Mouse (Mus musculus): ENCODE data around the gene Pde2a. TPM values are rescaled to one million over a fixed set of nuclear protein-coding genes. Genes with fewer than 3 reads are reported as not detected.
A peak's percentile ranks its signal among the peaks of the same experiment; 100 is the strongest.

The Pde2a gene
- polyA plus RNA-seq, 1 experiment from 2014 or later, result 46.5 TPM

- peak; percentile 11; the same call in 1 of the 2 replicates for ATAC-seq (ENCODE audit: low FRiP score, low TSS enrichment)
- H3K9me3 ChIP-seq (ENCODE audit: low read length), result no peaks in the 10 kb centered on the region
- H3K4me1 ChIP-seq (ENCODE audit: insufficient read depth, low read length), result peaks cover 37% of the 10 kb centered on the region
- peaks cover 31% of the 10 kb centered on the region for H3K36me3 ChIP-seq (ENCODE audit: insufficient read depth, low read length)
- 73% methylated on average over 2 of the region's 2 CpGs for WGBS
- H3K4me3 ChIP-seq (ENCODE audit: low read length), result peak overlapping the region; percentile 48
- peak overlapping the region; percentile 98 for H3K27ac ChIP-seq (ENCODE audit: low read length)
- peak overlapping the region; percentile 49 for H3K4me2 ChIP-seq (replicated peaks; ENCODE audit: low read depth, low read length)
- no peaks in the 10 kb centered on the region for H3K27me3 ChIP-seq (ENCODE audit: insufficient read depth, low read length)
- peak overlapping the region; percentile 67 for H3K9ac ChIP-seq (replicated peaks; ENCODE audit: low read length)
Measured at GRCm38 (mm10) chr7:101395471-101395870, 26.0 kb upstream of the Pde2a start.

- Histone ChIP-seq H3K36me3 (ENCODE audit: insufficient read depth, low read length) (peaks cover 48% of the 10 kb centered on the region), H3K27ac (ENCODE audit: low read length) (no peak overlapping the region), H3K4me3 (ENCODE audit: low read length) (no peak overlapping the region), H3K9ac (replicated peaks; ENCODE audit: low read length) (no peak overlapping the region), H3K27me3 (ENCODE audit: insufficient read depth, low read length) (no peaks in the 10 kb centered on the region), H3K4me2 (replicated peaks; ENCODE audit: low read depth, low read length) (no peak overlapping the region), H3K9me3 (ENCODE audit: low read length) (no peaks in the 10 kb centered on the region), H3K4me1 (ENCODE audit: insufficient read depth, low read length) (peaks cover 25% of the 10 kb centered on the region)
- no peak for ATAC-seq (ENCODE audit: low FRiP score, low TSS enrichment)
- WGBS, result 93% methylated on average over 4 of the region's 4 CpGs
Measured at GRCm38 (mm10) chr7:101397175-101397574, 24.3 kb upstream of the Pde2a start.

- Histone ChIP-seq H3K27me3 (ENCODE audit: insufficient read depth, low read length) (no peaks in the 10 kb centered on the region), H3K9me3 (ENCODE audit: low read length) (no peaks in the 10 kb centered on the region), H3K9ac (replicated peaks; ENCODE audit: low read length) (no peak overlapping the region), H3K4me1 (ENCODE audit: insufficient read depth, low read length) (no peaks in the 10 kb centered on the region), H3K4me3 (ENCODE audit: low read length) (no peak overlapping the region), H3K27ac (ENCODE audit: low read length) (no peak overlapping the region), H3K36me3 (ENCODE audit: insufficient read depth, low read length) (peaks cover 72% of the 10 kb centered on the region), H3K4me2 (replicated peaks; ENCODE audit: low read depth, low read length) (no peak overlapping the region)
- WGBS, result 90% methylated on average over 7 of the region's 7 CpGs
- ATAC-seq (ENCODE audit: low FRiP score, low TSS enrichment), result no peak
Measured at GRCm38 (mm10) chr7:101401510-101401909, 20.0 kb upstream of the Pde2a start.

GRCm38 (mm10) chr7:101403831-101404230 lies 17.7 kb upstream of the Pde2a start:
- Histone ChIP-seq H3K9me3 (ENCODE audit: low read length) (no peaks in the 10 kb centered on the region), H3K4me1 (ENCODE audit: insufficient read depth, low read length) (no peaks in the 10 kb centered on the region), H3K36me3 (ENCODE audit: insufficient read depth, low read length) (peaks cover 68% of the 10 kb centered on the region), H3K4me3 (ENCODE audit: low read length) (no peak overlapping the region), H3K9ac (replicated peaks; ENCODE audit: low read length) (no peak overlapping the region), H3K4me2 (replicated peaks; ENCODE audit: low read depth, low read length) (no peak overlapping the region), H3K27me3 (ENCODE audit: insufficient read depth, low read length) (no peaks in the 10 kb centered on the region), H3K27ac (ENCODE audit: low read length) (no peak overlapping the region)
- no peak for ATAC-seq (ENCODE audit: low FRiP score, low TSS enrichment)
- WGBS, result 98% methylated on average over 5 of the region's 5 CpGs

GRCm38 (mm10) chr7:101410267-101410936 lies 11.1 kb upstream of the Pde2a start, which contains the start of gene Gm45837:
TSS of gene Gm45837 (plus strand) at chr7:101410886.
- Histone ChIP-seq H3K27ac (ENCODE audit: low read length) (no peak within 1 kb of the TSS), H3K4me1 (ENCODE audit: insufficient read depth, low read length) (peaks cover 17% of the 10 kb centered on the region), H3K9ac (replicated peaks; ENCODE audit: low read length) (no peak within 1 kb of the TSS), H3K27me3 (ENCODE audit: insufficient read depth, low read length) (no peaks in the 10 kb centered on the region), H3K36me3 (ENCODE audit: insufficient read depth, low read length) (peaks cover 33% of the 10 kb centered on the region), H3K4me3 (ENCODE audit: low read length) (no peak within 1 kb of the TSS), H3K4me2 (replicated peaks; ENCODE audit: low read depth, low read length) (no peak within 1 kb of the TSS), H3K9me3 (ENCODE audit: low read length) (no peaks in the 10 kb centered on the region)
- no peak for ATAC-seq (ENCODE audit: low FRiP score, low TSS enrichment)
- WGBS, result 63% methylated on average over 11 of the region's 11 CpGs

GRCm38 (mm10) chr7:101412796-101413195 lies 8.7 kb upstream of the Pde2a start:
- Histone ChIP-seq H3K36me3 (ENCODE audit: insufficient read depth, low read length) (peaks cover 21% of the 10 kb centered on the region), H3K27ac (ENCODE audit: low read length) (no peak overlapping the region), H3K27me3 (ENCODE audit: insufficient read depth, low read length) (peaks cover 4% of the 10 kb centered on the region; the same call in 1 of the 2 replicates), H3K9me3 (ENCODE audit: low read length) (no peaks in the 10 kb centered on the region), H3K4me3 (ENCODE audit: low read length) (no peak overlapping the region), H3K4me2 (replicated peaks; ENCODE audit: low read depth, low read length) (no peak overlapping the region), H3K9ac (replicated peaks; ENCODE audit: low read length) (no peak overlapping the region), H3K4me1 (ENCODE audit: insufficient read depth, low read length) (peaks cover 24% of the 10 kb centered on the region)
- 0 out of 2 replicates have a peak, but pooled peaks have one; percentile 4 for ATAC-seq (ENCODE audit: low FRiP score, low TSS enrichment)

- Histone ChIP-seq H3K27ac (ENCODE audit: low read length) (no peak overlapping the region), H3K4me1 (ENCODE audit: insufficient read depth, low read length) (peaks cover 24% of the 10 kb centered on the region), H3K27me3 (ENCODE audit: insufficient read depth, low read length) (peaks cover 4% of the 10 kb centered on the region; the same call in 1 of the 2 replicates), H3K9ac (replicated peaks; ENCODE audit: low read length) (no peak overlapping the region), H3K9me3 (ENCODE audit: low read length) (no peaks in the 10 kb centered on the region), H3K4me2 (replicated peaks; ENCODE audit: low read depth, low read length) (no peak overlapping the region), H3K36me3 (ENCODE audit: insufficient read depth, low read length) (peaks cover 12% of the 10 kb centered on the region), H3K4me3 (ENCODE audit: low read length) (no peak overlapping the region)
- no peak for ATAC-seq (ENCODE audit: low FRiP score, low TSS enrichment)
- 40% methylated on average over 4 of the region's 4 CpGs for WGBS
Measured at GRCm38 (mm10) chr7:101414209-101414608, 7.3 kb upstream of the Pde2a start.

- Histone ChIP-seq H3K4me2 (replicated peaks; ENCODE audit: low read depth, low read length) (no peak overlapping the region), H3K27me3 (ENCODE audit: insufficient read depth, low read length) (peaks cover 7% of the 10 kb centered on the region; the same call in 1 of the 2 replicates), H3K4me1 (ENCODE audit: insufficient read depth, low read length) (peaks cover 24% of the 10 kb centered on the region), H3K4me3 (ENCODE audit: low read length) (no peak overlapping the region), H3K9ac (replicated peaks; ENCODE audit: low read length) (peak overlapping the region; percentile 32; the same call in 1 of the 2 replicates), H3K36me3 (ENCODE audit: insufficient read depth, low read length) (peaks cover 12% of the 10 kb centered on the region), H3K9me3 (ENCODE audit: low read length) (no peaks in the 10 kb centered on the region), H3K27ac (ENCODE audit: low read length) (0 out of 2 replicates have a peak overlapping the region, but pooled peaks have one; percentile 8)
- 29% methylated on average over 7 of the region's 7 CpGs for WGBS
- 0 out of 2 replicates have a peak, but pooled peaks have one; percentile 14 for ATAC-seq (ENCODE audit: low FRiP score, low TSS enrichment)
Measured at GRCm38 (mm10) chr7:101414661-101415511, 6.6 kb upstream of the Pde2a start.

GRCm38 (mm10) chr7:101415512-101416100 lies 5.9 kb upstream of the Pde2a start:
- Histone ChIP-seq H3K36me3 (ENCODE audit: insufficient read depth, low read length) (peaks cover 7% of the 10 kb centered on the region; the same call in 1 of the 2 replicates), H3K27ac (ENCODE audit: low read length) (no peak overlapping the region), H3K4me3 (ENCODE audit: low read length) (no peak overlapping the region), H3K4me1 (ENCODE audit: insufficient read depth, low read length) (peaks cover 24% of the 10 kb centered on the region), H3K9ac (replicated peaks; ENCODE audit: low read length) (no peak overlapping the region), H3K9me3 (ENCODE audit: low read length) (no peaks in the 10 kb centered on the region), H3K4me2 (replicated peaks; ENCODE audit: low read depth, low read length) (no peak overlapping the region), H3K27me3 (ENCODE audit: insufficient read depth, low read length) (peaks cover 7% of the 10 kb centered on the region; the same call in 1 of the 2 replicates)
- 35% methylated on average over 8 of the region's 8 CpGs for WGBS
- ATAC-seq (ENCODE audit: low FRiP score, low TSS enrichment), result no peak

Measured in kidney, embryonic 16.5 days (tissue).